Mouse (Mus musculus): Measurements from ENCODE around the gene Mlh1.

Mlh1 gene

GRCm38 (mm10) chr9:111271434-111272160 lies at the start of gene Mlh1, which contains the start of gene Epm2aip1:
Gene Mlh1 (minus strand): TSS chr9:111271791.
Gene Epm2aip1 (plus strand): TSS chr9:111271929.
- ATAC-seq (ENCODE audit: insufficient number of reproducible peaks, low FRiP score, low TSS enrichment) = peak; percentile 99

GRCm38 (mm10) chr9:111320912-111321311 lies 49.3 kb upstream of the Mlh1 start:
- no peak for ATAC-seq (ENCODE audit: insufficient number of reproducible peaks, low FRiP score, low TSS enrichment)

- no peak for ATAC-seq (ENCODE audit: insufficient number of reproducible peaks, low FRiP score, low TSS enrichment)
Measured at GRCm38 (mm10) chr9:111314219-111314618, 42.6 kb upstream of the Mlh1 start.

- ATAC-seq (ENCODE audit: insufficient number of reproducible peaks, low FRiP score, low TSS enrichment) = no peak
Measured at GRCm38 (mm10) chr9:111313793-111314192, 42.2 kb upstream of the Mlh1 start.

- ATAC-seq (ENCODE audit: insufficient number of reproducible peaks, low FRiP score, low TSS enrichment) = no peak
Measured at GRCm38 (mm10) chr9:111313299-111313698, 41.7 kb upstream of the Mlh1 start.

- peak; percentile 21; the same call in 1 of the 2 replicates for ATAC-seq (ENCODE audit: insufficient number of reproducible peaks, low FRiP score, low TSS enrichment)
Measured at GRCm38 (mm10) chr9:111312442-111313141, 41.0 kb upstream of the Mlh1 start.

GRCm38 (mm10) chr9:111311843-111312441 lies 40.4 kb upstream of the Mlh1 start:
- peak; percentile 46; the same call in 1 of the 2 replicates for ATAC-seq (ENCODE audit: insufficient number of reproducible peaks, low FRiP score, low TSS enrichment)

GRCm38 (mm10) chr9:111311031-111311842 lies 39.6 kb upstream of the Mlh1 start, which contains the start of gene Trank1:
Gene Trank1 (plus strand): TSS chr9:111311739.
- ATAC-seq (ENCODE audit: insufficient number of reproducible peaks, low FRiP score, low TSS enrichment) = peak; percentile 67

- ATAC-seq (ENCODE audit: insufficient number of reproducible peaks, low FRiP score, low TSS enrichment) = no peak
Measured at GRCm38 (mm10) chr9:111306142-111306541, 34.6 kb upstream of the Mlh1 start.

- ATAC-seq (ENCODE audit: insufficient number of reproducible peaks, low FRiP score, low TSS enrichment) = no peak
Measured at GRCm38 (mm10) chr9:111304036-111304435, 32.4 kb upstream of the Mlh1 start.

- ATAC-seq (ENCODE audit: insufficient number of reproducible peaks, low FRiP score, low TSS enrichment) = no peak
Measured at GRCm38 (mm10) chr9:111302196-111302831, 30.7 kb upstream of the Mlh1 start.

GRCm38 (mm10) chr9:111298606-111299005 lies 27.0 kb upstream of the Mlh1 start:
- no peak for ATAC-seq (ENCODE audit: insufficient number of reproducible peaks, low FRiP score, low TSS enrichment)

GRCm38 (mm10) chr9:111296433-111296832 lies 24.8 kb upstream of the Mlh1 start:
- no peak for ATAC-seq (ENCODE audit: insufficient number of reproducible peaks, low FRiP score, low TSS enrichment)

GRCm38 (mm10) chr9:111295323-111295722 lies 23.7 kb upstream of the Mlh1 start:
- no peak for ATAC-seq (ENCODE audit: insufficient number of reproducible peaks, low FRiP score, low TSS enrichment)

GRCm38 (mm10) chr9:111294911-111295310 lies 23.3 kb upstream of the Mlh1 start:
- ATAC-seq (ENCODE audit: insufficient number of reproducible peaks, low FRiP score, low TSS enrichment) = no peak

- no peak for ATAC-seq (ENCODE audit: insufficient number of reproducible peaks, low FRiP score, low TSS enrichment)
Measured at GRCm38 (mm10) chr9:111293234-111293633, 21.6 kb upstream of the Mlh1 start.

- no peak for ATAC-seq (ENCODE audit: insufficient number of reproducible peaks, low FRiP score, low TSS enrichment)
Measured at GRCm38 (mm10) chr9:111290539-111291100, 19.0 kb upstream of the Mlh1 start.

- ATAC-seq (ENCODE audit: insufficient number of reproducible peaks, low FRiP score, low TSS enrichment) = peak; percentile 81; the same call in 1 of the 2 replicates
Measured at GRCm38 (mm10) chr9:111289832-111290339, 18.3 kb upstream of the Mlh1 start.

- ATAC-seq (ENCODE audit: insufficient number of reproducible peaks, low FRiP score, low TSS enrichment) = no peak
Measured at GRCm38 (mm10) chr9:111289294-111289831, 17.8 kb upstream of the Mlh1 start.

Measured in cerebellum, adult (tissue).